Mouse (Mus musculus): ENCODE data around the gene Fam78a. TPM values are rescaled to one million over a fixed set of nuclear protein-coding genes. Genes with fewer than 3 reads are reported as not detected.

The Fam78a gene
- polyA plus RNA-seq, 1 experiment from 2014 or later = 1.9 TPM

DNA sequence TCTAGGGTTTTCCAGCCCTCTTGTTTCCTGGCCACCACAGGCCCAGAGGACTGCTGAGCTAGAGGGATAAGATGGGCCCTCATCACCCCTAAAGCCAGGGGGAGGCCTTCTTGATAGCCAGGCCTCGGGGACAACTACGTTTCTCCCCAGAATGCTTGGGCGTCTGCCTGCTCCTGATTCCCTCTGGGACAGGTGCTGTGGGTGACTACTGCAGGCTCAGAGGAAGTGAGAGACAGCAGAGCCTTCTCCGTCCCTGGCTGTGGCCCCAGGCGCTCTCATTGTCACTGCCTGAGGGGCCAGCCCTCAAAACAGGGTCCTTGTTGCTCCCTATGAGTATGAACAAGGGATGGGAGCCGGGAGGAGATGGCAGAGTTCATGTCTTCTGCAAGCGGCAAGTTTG, 21.3 kb upstream of the Fam78a start:
- WGBS = 77% methylated on average over 7 of the region's 7 CpGs
- no peaks in the 10 kb centered on the region for H3K36me3 ChIP-seq (replicated peaks; ENCODE audit: control insufficient read depth, insufficient read depth, low read depth, low read length)
- H3K9me3 ChIP-seq (replicated peaks; ENCODE audit: control insufficient read depth, low read length) = no peaks in the 10 kb centered on the region
- H3K27ac ChIP-seq (replicated peaks; ENCODE audit: low read depth, low read length) = no peak overlapping the region
- DNase-seq (ENCODE audit: low spot score) (no peak), ATAC-seq (replicated peaks; ENCODE audit: insufficient number of reproducible peaks, low FRiP score, low TSS enrichment, low read depth) (no peak)
- H3K9ac ChIP-seq (replicated peaks; ENCODE audit: low read length) = no peak overlapping the region
- no peaks in the 10 kb centered on the region; the same call in 1 of the 2 replicates for H3K4me1 ChIP-seq (ENCODE audit: control insufficient read depth, insufficient read depth, low read length)
- H3K27me3 ChIP-seq (ENCODE audit: control insufficient read depth, insufficient read depth, low read length) = no peaks in the 10 kb centered on the region
- no peak overlapping the region for H3K4me3 ChIP-seq (ENCODE audit: low read depth, low read length)
- H3K4me2 ChIP-seq (ENCODE audit: low read depth, low read length) = no peak overlapping the region

GRCm38 (mm10) chr2:32105117-32105913, 20.7 kb upstream of the Fam78a start:
- no peaks in the 10 kb centered on the region for H3K9me3 ChIP-seq (replicated peaks; ENCODE audit: control insufficient read depth, low read length)
- H3K4me3 ChIP-seq (ENCODE audit: low read depth, low read length) = no peak overlapping the region
- WGBS = 76% methylated on average over 16 of the region's 16 CpGs
- ATAC-seq (replicated peaks; ENCODE audit: insufficient number of reproducible peaks, low FRiP score, low TSS enrichment, low read depth) = no peak
- no peaks in the 10 kb centered on the region for H3K27me3 ChIP-seq (ENCODE audit: control insufficient read depth, insufficient read depth, low read length)
- no peaks in the 10 kb centered on the region; the same call in 1 of the 2 replicates for H3K4me1 ChIP-seq (ENCODE audit: control insufficient read depth, insufficient read depth, low read length)
- no peak overlapping the region; the same call in 1 of the 2 replicates for H3K9ac ChIP-seq (replicated peaks; ENCODE audit: low read length)
- H3K4me2 ChIP-seq (ENCODE audit: low read depth, low read length) = no peak overlapping the region
- H3K36me3 ChIP-seq (replicated peaks; ENCODE audit: control insufficient read depth, insufficient read depth, low read depth, low read length) = no peaks in the 10 kb centered on the region
- no peak for DNase-seq (ENCODE audit: low spot score)
- H3K27ac ChIP-seq (replicated peaks; ENCODE audit: low read depth, low read length) = no peak overlapping the region

DNA sequence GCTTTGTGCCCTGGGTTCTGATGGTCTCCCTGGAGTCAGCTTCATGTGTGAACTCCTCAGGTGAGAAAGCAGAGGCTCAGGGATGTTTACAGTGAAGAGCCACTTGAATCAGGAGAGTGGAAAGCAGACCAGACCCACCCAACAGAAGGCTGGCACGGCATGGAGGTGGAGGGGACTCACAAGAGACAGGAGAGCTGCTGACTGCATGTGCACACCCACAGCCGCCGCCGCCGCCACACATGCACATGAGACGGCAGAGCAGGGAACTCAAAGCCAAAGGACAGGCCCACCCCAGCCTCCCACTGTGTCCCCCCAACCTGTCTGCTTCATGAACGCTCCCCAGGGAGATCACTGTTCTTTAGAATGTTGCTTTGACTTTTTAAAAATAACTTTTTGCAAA, 19.5 kb upstream of the Fam78a start:
- Histone ChIP-seq H3K4me3 (ENCODE audit: low read depth, low read length) (no peak overlapping the region), H3K27ac (replicated peaks; ENCODE audit: low read depth, low read length) (no peak overlapping the region), H3K4me1 (ENCODE audit: control insufficient read depth, insufficient read depth, low read length) (no peaks in the 10 kb centered on the region; the same call in 1 of the 2 replicates), H3K36me3 (replicated peaks; ENCODE audit: control insufficient read depth, insufficient read depth, low read depth, low read length) (no peaks in the 10 kb centered on the region), H3K27me3 (ENCODE audit: control insufficient read depth, insufficient read depth, low read length) (no peaks in the 10 kb centered on the region), H3K4me2 (ENCODE audit: low read depth, low read length) (no peak overlapping the region), H3K9ac (replicated peaks; ENCODE audit: low read length) (no peak overlapping the region), H3K9me3 (replicated peaks; ENCODE audit: control insufficient read depth, low read length) (no peaks in the 10 kb centered on the region)
- ATAC-seq (replicated peaks; ENCODE audit: insufficient number of reproducible peaks, low FRiP score, low TSS enrichment, low read depth) = no peak
- WGBS = 85% methylated on average over 7 of the region's 7 CpGs
- DNase-seq (ENCODE audit: low spot score) = no peak

DNA sequence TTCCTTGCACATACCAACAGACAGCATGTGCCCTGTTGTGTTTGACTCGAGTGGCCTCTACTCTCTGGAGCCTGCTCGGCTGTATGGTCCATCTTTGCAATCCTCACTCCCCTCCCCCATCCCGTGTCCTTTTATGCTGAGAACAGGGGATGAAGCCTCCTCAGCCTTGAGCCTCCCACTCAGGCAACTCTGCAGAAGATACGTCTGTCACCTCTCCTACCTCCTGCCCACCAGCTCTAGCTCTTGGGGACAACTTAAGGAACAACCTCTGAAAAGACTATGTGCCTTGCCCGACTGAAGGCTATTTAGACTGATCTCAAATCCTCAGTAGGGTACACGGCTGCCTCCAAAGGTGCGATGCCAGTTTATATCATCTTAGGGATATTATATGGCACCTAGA, 18.9 kb upstream of the Fam78a start:
- Histone ChIP-seq H3K4me3 (ENCODE audit: low read depth, low read length) (no peak overlapping the region), H3K4me2 (ENCODE audit: low read depth, low read length) (no peak overlapping the region), H3K9me3 (replicated peaks; ENCODE audit: control insufficient read depth, low read length) (no peaks in the 10 kb centered on the region), H3K27me3 (ENCODE audit: control insufficient read depth, insufficient read depth, low read length) (no peaks in the 10 kb centered on the region), H3K27ac (replicated peaks; ENCODE audit: low read depth, low read length) (no peak overlapping the region), H3K36me3 (replicated peaks; ENCODE audit: control insufficient read depth, insufficient read depth, low read depth, low read length) (no peaks in the 10 kb centered on the region), H3K4me1 (ENCODE audit: control insufficient read depth, insufficient read depth, low read length) (no peaks in the 10 kb centered on the region; the same call in 1 of the 2 replicates), H3K9ac (replicated peaks; ENCODE audit: low read length) (no peak overlapping the region)
- ATAC-seq (replicated peaks; ENCODE audit: insufficient number of reproducible peaks, low FRiP score, low TSS enrichment, low read depth) = no peak
- no peak for DNase-seq (ENCODE audit: low spot score)
- 78% methylated on average over 7 of the region's 7 CpGs for WGBS

GRCm38 (mm10) chr2:32102944-32103343, 18.3 kb upstream of the Fam78a start:
- ATAC-seq (replicated peaks; ENCODE audit: insufficient number of reproducible peaks, low FRiP score, low TSS enrichment, low read depth) = no peak
- H3K4me3 ChIP-seq (ENCODE audit: low read depth, low read length) = no peak overlapping the region
- H3K27ac ChIP-seq (replicated peaks; ENCODE audit: low read depth, low read length) = no peak overlapping the region
- no peaks in the 10 kb centered on the region for H3K36me3 ChIP-seq (replicated peaks; ENCODE audit: control insufficient read depth, insufficient read depth, low read depth, low read length)
- no peak overlapping the region for H3K9ac ChIP-seq (replicated peaks; ENCODE audit: low read length)
- no peaks in the 10 kb centered on the region for H3K27me3 ChIP-seq (ENCODE audit: control insufficient read depth, insufficient read depth, low read length)
- 54% methylated on average over 5 of the region's 5 CpGs for WGBS
- no peak for DNase-seq (ENCODE audit: low spot score)
- H3K4me2 ChIP-seq (ENCODE audit: low read depth, low read length) = no peak overlapping the region
- H3K4me1 ChIP-seq (ENCODE audit: control insufficient read depth, insufficient read depth, low read length) = no peaks in the 10 kb centered on the region; the same call in 1 of the 2 replicates
- no peaks in the 10 kb centered on the region for H3K9me3 ChIP-seq (replicated peaks; ENCODE audit: control insufficient read depth, low read length)

DNA sequence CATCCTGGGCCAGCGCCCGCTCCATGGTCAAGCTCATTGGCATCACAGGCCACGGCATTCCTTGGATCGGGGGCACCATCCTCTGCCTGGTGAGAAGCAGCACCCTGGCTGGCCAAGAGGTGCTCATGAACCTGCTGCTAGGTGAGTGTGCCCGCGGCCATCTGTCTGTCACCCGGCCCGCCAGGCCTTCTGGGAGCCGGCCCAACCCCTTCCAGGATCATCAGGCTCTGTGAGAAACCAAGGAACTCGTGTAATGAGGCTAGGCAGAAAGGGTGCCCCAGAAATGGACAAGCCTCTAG, 11.4 kb upstream of the Fam78a start:
- H3K9ac ChIP-seq (replicated peaks; ENCODE audit: low read length) = peak overlapping the region; percentile 53; the same call in 1 of the 2 replicates
- H3K4me1 ChIP-seq (ENCODE audit: control insufficient read depth, insufficient read depth, low read length) = no peaks in the 10 kb centered on the region
- DNase-seq (ENCODE audit: low spot score) = no peak
- H3K27ac ChIP-seq (replicated peaks; ENCODE audit: low read depth, low read length) = no peak overlapping the region
- peak overlapping the region; percentile 1; the same call in 1 of the 2 replicates for H3K4me3 ChIP-seq (ENCODE audit: low read depth, low read length)
- H3K4me2 ChIP-seq (ENCODE audit: low read depth, low read length) = peak overlapping the region; percentile 35
- no peaks in the 10 kb centered on the region for H3K9me3 ChIP-seq (replicated peaks; ENCODE audit: control insufficient read depth, low read length)
- no peaks in the 10 kb centered on the region for H3K36me3 ChIP-seq (replicated peaks; ENCODE audit: control insufficient read depth, insufficient read depth, low read depth, low read length)
- no peak for ATAC-seq (replicated peaks; ENCODE audit: insufficient number of reproducible peaks, low FRiP score, low TSS enrichment, low read depth)
- no peaks in the 10 kb centered on the region for H3K27me3 ChIP-seq (ENCODE audit: control insufficient read depth, insufficient read depth, low read length)
- WGBS = 85% methylated on average over 10 of the region's 10 CpGs

DNA sequence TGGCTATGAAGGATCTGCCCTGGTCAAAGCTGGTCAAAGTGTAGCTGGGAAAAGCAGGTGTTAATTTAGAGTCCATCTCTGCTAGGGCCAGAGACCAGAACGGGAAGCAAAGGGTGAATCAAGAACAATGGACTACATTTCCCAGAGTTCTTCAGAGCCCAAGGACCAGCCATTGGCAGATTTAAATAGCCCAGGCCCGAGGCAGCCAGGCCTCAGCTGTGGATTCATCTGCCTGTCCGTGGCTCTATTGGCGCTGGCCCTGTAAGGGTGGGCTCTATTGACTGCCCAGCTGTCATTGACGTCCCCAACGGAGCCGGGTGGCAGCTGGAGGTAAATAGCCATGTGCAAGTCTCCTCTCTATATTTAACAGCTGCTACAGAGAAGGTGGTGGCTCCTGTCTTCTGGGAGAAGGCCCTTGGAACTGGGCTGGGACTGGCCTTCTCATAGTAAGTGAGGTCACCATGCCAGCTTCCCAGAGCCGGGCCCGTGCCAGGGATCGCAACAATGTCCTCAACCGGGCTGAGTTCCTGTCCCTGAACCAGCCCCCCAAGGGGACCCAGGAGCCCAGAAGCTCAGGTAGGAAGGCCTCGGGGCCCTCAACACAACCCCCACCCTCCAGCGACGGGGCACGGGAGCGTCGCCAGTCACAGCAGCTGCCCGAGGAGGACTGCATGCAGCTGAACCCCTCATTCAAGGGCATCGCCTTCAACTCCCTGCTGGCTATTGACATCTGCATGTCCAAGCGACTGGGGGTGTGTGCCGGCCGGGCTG, 10.9 kb upstream of the Fam78a start, which contains the start of gene Plpp7:
Gene Plpp7 (plus strand): TSS at position 178 of the 771 bp plus-strand sequence.
- no peaks in the 10 kb centered on the region for H3K4me1 ChIP-seq (ENCODE audit: control insufficient read depth, insufficient read depth, low read length)
- H3K4me3 ChIP-seq (ENCODE audit: low read depth, low read length) = peak within 1 kb of the TSS; percentile 1; the same call in 1 of the 2 replicates
- 57% methylated on average over 22 of the region's 22 CpGs for WGBS

More for the DNA sequence above, 10.9 kb upstream of the Fam78a start, which contains the start of gene Plpp7:
- DNase-seq (ENCODE audit: low spot score) (peak; percentile 71), ATAC-seq (replicated peaks; ENCODE audit: insufficient number of reproducible peaks, low FRiP score, low TSS enrichment, low read depth) (peak; percentile 90)
- no peaks in the 10 kb centered on the region for H3K27me3 ChIP-seq (ENCODE audit: control insufficient read depth, insufficient read depth, low read length)
- peak within 1 kb of the TSS; percentile 53 for H3K9ac ChIP-seq (replicated peaks; ENCODE audit: low read length)
- H3K9me3 ChIP-seq (replicated peaks; ENCODE audit: control insufficient read depth, low read length) = no peaks in the 10 kb centered on the region
- no peak within 1 kb of the TSS for H3K27ac ChIP-seq (replicated peaks; ENCODE audit: low read depth, low read length)
- peak within 1 kb of the TSS; percentile 35 for H3K4me2 ChIP-seq (ENCODE audit: low read depth, low read length)
- no peaks in the 10 kb centered on the region for H3K36me3 ChIP-seq (replicated peaks; ENCODE audit: control insufficient read depth, insufficient read depth, low read depth, low read length)

Measured in embryonic facial prominence, embryonic 11.5 days (tissue).